Mouse (Mus musculus): ENCODE measurements at regions not wholly inside any gene's neighbourhood (a gene's known extent, or its start where the extent isn't known, plus 50 kb on each side); places are given as distances from the start of the nearest gene placed in this dataset.

- DNase-seq: no peak
- intact Hi-C loops (cut with DNase I; ENCODE audit: low total_unique reads): no loop called here
Observed at GRCm38 (mm10) chr6:14094907-14095306, 223.6 kb upstream of the 2610001J05Rik start.

- DNase-seq: no peak
- intact Hi-C loops (cut with DNase I; ENCODE audit: low total_unique reads): no loop called here
Observed at GRCm38 (mm10) chr6:14081884-14082283, 210.6 kb upstream of the 2610001J05Rik start.

GRCm38 (mm10) chr6:14063735-14064134 lies 192.4 kb upstream of the 2610001J05Rik start:
- DNase-seq: no peak
- intact Hi-C loops (cut with DNase I; ENCODE audit: low total_unique reads): no loop called here

GRCm38 (mm10) chr6:14046560-14046959 lies 175.2 kb upstream of the 2610001J05Rik start:
- intact Hi-C loops (cut with DNase I; ENCODE audit: low total_unique reads): no loop called here
- no peak for DNase-seq

- intact Hi-C loops (cut with DNase I; ENCODE audit: low total_unique reads): no loop called here
- DNase-seq: no peak
Observed at GRCm38 (mm10) chr6:14044654-14045053, 173.3 kb upstream of the 2610001J05Rik start.

GRCm38 (mm10) chr6:14025898-14026297 lies 154.6 kb upstream of the 2610001J05Rik start:
- no peak for DNase-seq
- intact Hi-C loops (cut with DNase I; ENCODE audit: low total_unique reads): no loop called here

GRCm38 (mm10) chr6:14018928-14019327 lies 147.6 kb upstream of the 2610001J05Rik start:
- intact Hi-C loops (cut with DNase I; ENCODE audit: low total_unique reads): no loop called here
- DNase-seq: no peak

GRCm38 (mm10) chr6:13982606-13983389 lies 111.5 kb upstream of the 2610001J05Rik start:
- peak; percentile 5 for DNase-seq
- intact Hi-C loops (cut with DNase I; ENCODE audit: low total_unique reads): no loop called here

GRCm38 (mm10) chr6:13974710-13975506 lies 103.6 kb upstream of the 2610001J05Rik start:
- intact Hi-C loops (cut with DNase I; ENCODE audit: low total_unique reads): no loop called here
- DNase-seq: no peak

- intact Hi-C loops (cut with DNase I; ENCODE audit: low total_unique reads): no loop called here
- no peak for DNase-seq
Observed at GRCm38 (mm10) chr6:13964471-13964870, 93.2 kb upstream of the 2610001J05Rik start.

- no peak for DNase-seq
- intact Hi-C loops (cut with DNase I; ENCODE audit: low total_unique reads): no loop called here
Observed at GRCm38 (mm10) chr6:13964013-13964412, 92.7 kb upstream of the 2610001J05Rik start.

- no peak for DNase-seq
- intact Hi-C loops (cut with DNase I; ENCODE audit: low total_unique reads): no loop called here
Observed at GRCm38 (mm10) chr6:13949640-13950039, 78.3 kb upstream of the 2610001J05Rik start.

GRCm38 (mm10) chr6:13920809-13921760 lies 49.8 kb upstream of the 2610001J05Rik start:
- no peak for DNase-seq
- intact Hi-C loops (cut with DNase I; ENCODE audit: low total_unique reads): no loop called here

Data from gastrocnemius, postnatal 14 days (tissue).